Comparison of ENCODE assay signal across 16 mouse cellular contexts in the genomic region with DNA sequence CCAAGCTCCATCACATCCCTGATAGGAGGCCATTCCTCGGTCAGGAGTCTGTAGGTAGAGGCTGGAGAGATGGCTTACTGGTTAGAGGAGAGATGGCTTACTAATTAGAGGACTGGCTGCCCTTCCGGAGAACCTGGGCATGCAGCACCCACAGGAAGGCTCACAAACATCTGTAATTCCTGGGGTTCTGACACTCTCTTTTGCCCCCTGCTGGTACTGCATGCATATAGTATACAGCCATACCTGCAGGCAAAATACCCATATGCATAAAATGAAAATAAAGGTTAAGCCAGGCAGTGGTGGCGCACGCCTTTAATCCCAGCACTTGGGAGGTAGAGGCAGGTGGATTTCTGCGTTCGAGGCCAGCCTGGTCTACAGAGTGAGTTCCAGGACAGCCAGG. TPM values are rescaled to one million over a fixed set of nuclear protein-coding genes. Genes with fewer than 3 reads are reported as not detected.
DNase-seq lines count a peak whose midpoint lies in the region; ATAC-seq and TF ChIP-seq lines count a peak whose summit lies in the region.
"Had no signal": no experiment of that assay in that cellular context is flagged by ENCODE, and none has a peak within 500 bp of the region (broad histone marks: within the 10 kb centered on the region; RNA-seq: fewer than 3 reads in every experiment).

No protein-coding gene starts in this region.

- no peak overlapping the region for H3K27ac ChIP-seq in intestine, postnatal 0 days (ENCODE audit: low read depth, low read length)
- no peak overlapping the region for H3K27ac ChIP-seq in intestine, embryonic 16.5 days (ENCODE audit: low read length)
- no peak overlapping the region for H3K27ac ChIP-seq in midbrain, embryonic 14.5 days (replicated peaks; ENCODE audit: low read depth, low read length)
- H3K27ac ChIP-seq in midbrain, embryonic 16.5 days (ENCODE audit: low read length) = no peak overlapping the region
- H3K27ac ChIP-seq in stomach, embryonic 16.5 days (ENCODE audit: low read length) = no peak overlapping the region
- H3K27ac ChIP-seq: embryonic facial prominence, embryonic 12.5 days; forebrain, embryonic 12.5 days; midbrain, embryonic 10.5 days; neural tube, embryonic 15.5 days had no signal

- TF ChIP-seq CTCF in intestine, postnatal 0 days (IDR thresholded peaks at IDR 0.05; ENCODE audit: low read depth) = peak; percentile 66

- no peak overlapping the region for H3K4me3 ChIP-seq in intestine, postnatal 0 days (ENCODE audit: low read depth, low read length)
- H3K4me3 ChIP-seq in intestine, embryonic 16.5 days (ENCODE audit: low read length) = no peak overlapping the region
- no peak overlapping the region for H3K4me3 ChIP-seq in midbrain, embryonic 14.5 days (replicated peaks; ENCODE audit: low read depth, low read length)
- no peak overlapping the region for H3K4me3 ChIP-seq in midbrain, embryonic 16.5 days (ENCODE audit: low read depth, low read length)
- no peak overlapping the region for H3K4me3 ChIP-seq in stomach, embryonic 16.5 days (replicated peaks; ENCODE audit: low read length)
- H3K4me3 ChIP-seq: embryonic facial prominence, embryonic 12.5 days; forebrain, embryonic 12.5 days; midbrain, embryonic 10.5 days; neural tube, embryonic 15.5 days had no signal

- no peaks in the 10 kb centered on the region for H3K27me3 ChIP-seq in intestine, postnatal 0 days (replicated peaks; ENCODE audit: control insufficient read depth, insufficient read depth, low read length)
- H3K27me3 ChIP-seq in intestine, embryonic 16.5 days (replicated peaks; ENCODE audit: control insufficient read depth, insufficient read depth, low read length) = no peaks in the 10 kb centered on the region
- H3K27me3 ChIP-seq in midbrain, embryonic 14.5 days (ENCODE audit: control insufficient read depth, insufficient read depth, low read length) = no peaks in the 10 kb centered on the region
- H3K27me3 ChIP-seq in midbrain, embryonic 16.5 days (ENCODE audit: control insufficient read depth, insufficient read depth, low read depth, low read length) = no peaks in the 10 kb centered on the region
- H3K27me3 ChIP-seq in stomach, embryonic 16.5 days (ENCODE audit: control insufficient read depth, insufficient read depth, low read length) = no peaks in the 10 kb centered on the region
- H3K27me3 ChIP-seq: embryonic facial prominence, embryonic 12.5 days; forebrain, embryonic 12.5 days; neural tube, embryonic 15.5 days had no signal

- ATAC-seq in intestine, postnatal 0 days = no peak
- no peak for ATAC-seq in intestine, embryonic 16.5 days
- no peak for ATAC-seq in midbrain, embryonic 14.5 days (ENCODE audit: low FRiP score, low TSS enrichment)
- ATAC-seq in midbrain, embryonic 16.5 days = no peak
- ATAC-seq in granulocyte monocyte progenitor cell, adult 5-6 weeks (replicated peaks; ENCODE audit: poor library complexity, severe bottlenecking) = 0 out of 2 replicates have a peak, but pooled peaks have one; percentile 22
- ATAC-seq in stomach, embryonic 16.5 days (ENCODE audit: insufficient read depth, low FRiP score) = peak; percentile 13; the same call in 1 of the 2 replicates

- WGBS in intestine, postnatal 0 days = 69% methylated on average over 6 of the region's 6 CpGs
- WGBS in intestine, embryonic 16.5 days = 66% methylated on average over 6 of the region's 6 CpGs
- WGBS in midbrain, embryonic 14.5 days = 76% methylated on average over 6 of the region's 6 CpGs
- 80% methylated on average over 6 of the region's 6 CpGs for WGBS in midbrain, embryonic 16.5 days
- 73% methylated on average over 6 of the region's 6 CpGs for WGBS in stomach, embryonic 16.5 days

- no peaks in the 10 kb centered on the region for H3K4me1 ChIP-seq in intestine, postnatal 0 days (replicated peaks; ENCODE audit: control insufficient read depth, insufficient read depth, low read length)
- H3K4me1 ChIP-seq in intestine, embryonic 16.5 days (ENCODE audit: control insufficient read depth, insufficient read depth, low read length) = no peaks in the 10 kb centered on the region
- H3K4me1 ChIP-seq in midbrain, embryonic 14.5 days (ENCODE audit: control insufficient read depth, insufficient read depth, low read length) = no peaks in the 10 kb centered on the region
- no peaks in the 10 kb centered on the region for H3K4me1 ChIP-seq in midbrain, embryonic 16.5 days (ENCODE audit: control insufficient read depth, insufficient read depth, low read length)
- H3K4me1 ChIP-seq in stomach, embryonic 16.5 days (ENCODE audit: control insufficient read depth, insufficient read depth, low read length) = no peaks in the 10 kb centered on the region
- H3K4me1 ChIP-seq: neural tube, embryonic 15.5 days had no signal

- no peak overlapping the region for H3K9ac ChIP-seq in intestine, postnatal 0 days (ENCODE audit: low read depth, low read length)
- no peak overlapping the region for H3K9ac ChIP-seq in intestine, embryonic 16.5 days (ENCODE audit: low read depth, low read length)
- no peak overlapping the region for H3K9ac ChIP-seq in midbrain, embryonic 14.5 days (replicated peaks; ENCODE audit: low read length)
- no peak overlapping the region for H3K9ac ChIP-seq in midbrain, embryonic 16.5 days (ENCODE audit: low read depth, low read length)
- no peak overlapping the region for H3K9ac ChIP-seq in stomach, embryonic 16.5 days (ENCODE audit: low read length)
- H3K9ac ChIP-seq: embryonic facial prominence, embryonic 12.5 days; forebrain, embryonic 12.5 days; neural tube, embryonic 15.5 days had no signal

- DNase-seq in midbrain, embryonic 14.5 days = peak; percentile 36
- DNase-seq in spleen, adult 12 weeks (ENCODE audit: low spot score) = no peak
- DNase-seq in urinary bladder, adult 18-20 months (ENCODE audit: low spot score in 2 of 2) = no peak
- DNase-seq: cerebellum, adult 9-11 months; heart, adult 11 months had no signal

- no peaks in the 10 kb centered on the region for H3K9me3 ChIP-seq in intestine, postnatal 0 days (ENCODE audit: control insufficient read depth)
- peaks cover 12% of the 10 kb centered on the region for H3K9me3 ChIP-seq in intestine, embryonic 16.5 days (ENCODE audit: control insufficient read depth, low read length)
- H3K9me3 ChIP-seq in midbrain, embryonic 14.5 days (ENCODE audit: control insufficient read depth, low read length) = no peaks in the 10 kb centered on the region
- H3K9me3 ChIP-seq in midbrain, embryonic 16.5 days (replicated peaks; ENCODE audit: control insufficient read depth, low read length, poor library complexity, severe bottlenecking) = no peaks in the 10 kb centered on the region
- 0 out of 2 replicates have a peak, but pooled peaks cover 2% of the 10 kb centered on the region for H3K9me3 ChIP-seq in stomach, embryonic 16.5 days (replicated peaks; ENCODE audit: control insufficient read depth, low read length)
- H3K9me3 ChIP-seq: embryonic facial prominence, embryonic 12.5 days; neural tube, embryonic 15.5 days had no signal

- H3K36me3 ChIP-seq in intestine, postnatal 0 days (ENCODE audit: control insufficient read depth, insufficient read depth) = no peaks in the 10 kb centered on the region
- H3K36me3 ChIP-seq in intestine, embryonic 16.5 days (ENCODE audit: control insufficient read depth, insufficient read depth, low read length) = no peaks in the 10 kb centered on the region
- H3K36me3 ChIP-seq in midbrain, embryonic 14.5 days (ENCODE audit: control insufficient read depth, insufficient read depth, low read length) = no peaks in the 10 kb centered on the region
- H3K36me3 ChIP-seq in midbrain, embryonic 16.5 days (ENCODE audit: control insufficient read depth, insufficient read depth, low read length) = no peaks in the 10 kb centered on the region
- no peaks in the 10 kb centered on the region for H3K36me3 ChIP-seq in stomach, embryonic 16.5 days (ENCODE audit: control insufficient read depth, insufficient read depth, low read length)
- H3K36me3 ChIP-seq: embryonic facial prominence, embryonic 12.5 days; forebrain, embryonic 12.5 days; midbrain, embryonic 10.5 days; neural tube, embryonic 15.5 days had no signal

- no peak overlapping the region for H3K4me2 ChIP-seq in intestine, postnatal 0 days (replicated peaks; ENCODE audit: low read depth)
- no peak overlapping the region for H3K4me2 ChIP-seq in intestine, embryonic 16.5 days (ENCODE audit: low read depth, low read length)
- no peak overlapping the region for H3K4me2 ChIP-seq in midbrain, embryonic 14.5 days (ENCODE audit: low read length)
- H3K4me2 ChIP-seq in midbrain, embryonic 16.5 days (ENCODE audit: low read length) = no peak overlapping the region
- H3K4me2 ChIP-seq in stomach, embryonic 16.5 days (ENCODE audit: low read depth, low read length) = no peak overlapping the region
- H3K4me2 ChIP-seq: embryonic facial prominence, embryonic 12.5 days; forebrain, embryonic 12.5 days; neural tube, embryonic 15.5 days had no signal

RNA-seq across cellular contexts. Expression of a gene that starts 3.6 kb away (rescaled TPM):
- polyA plus RNA-seq in intestine, postnatal 0 days (2015; fragmentation: Nextera tagmentation; extraction: Ambion mirVana) = 1.0 and 1.2 TPM in 2 replicates
- 1.6 and 1.7 TPM in 2 replicates for polyA plus RNA-seq in intestine, embryonic 16.5 days (2015; fragmentation: Nextera tagmentation; extraction: Ambion mirVana)
- 0.28 and 0.53 TPM in 2 replicates for polyA plus RNA-seq in midbrain, embryonic 14.5 days (2014; fragmentation: Nextera tagmentation; extraction: Ambion mirVana)
- polyA plus RNA-seq in midbrain, embryonic 16.5 days (2015; fragmentation: Nextera tagmentation; extraction: Ambion mirVana) = 0.45 and 0.58 TPM in 2 replicates
- not detected in 2 replicates for total RNA-seq in granulocyte monocyte progenitor cell, adult 5-6 weeks (2014; fragmentation: Nextera tagmentation)
- not detected in 2 replicates for total RNA-seq in granulocyte monocyte progenitor cell, adult 5-6 weeks (2017)
- 1.7 and 2.1 TPM in 2 replicates for polyA plus RNA-seq in stomach, embryonic 16.5 days (2015; fragmentation: Nextera tagmentation; extraction: Ambion mirVana)

RNA-seq across cellular contexts. Expression of a gene that starts 8.9 kb away (rescaled TPM):
- 39.8 and 49.2 TPM in 2 replicates for polyA plus RNA-seq in intestine, postnatal 0 days (2015; fragmentation: Nextera tagmentation; extraction: Ambion mirVana)
- 61.6 and 69.2 TPM in 2 replicates for polyA plus RNA-seq in intestine, embryonic 16.5 days (2015; fragmentation: Nextera tagmentation; extraction: Ambion mirVana)
- polyA plus RNA-seq in midbrain, embryonic 14.5 days (2014; fragmentation: Nextera tagmentation; extraction: Ambion mirVana) = 5.0 and 6.9 TPM in 2 replicates
- polyA plus RNA-seq in midbrain, embryonic 16.5 days (2015; fragmentation: Nextera tagmentation; extraction: Ambion mirVana) = 7.5 and 8.8 TPM in 2 replicates
- 10.5 and 22.1 TPM in 2 replicates for total RNA-seq in granulocyte monocyte progenitor cell, adult 5-6 weeks (2014; fragmentation: Nextera tagmentation)
- 10.4 and 10.6 TPM in 2 replicates for total RNA-seq in granulocyte monocyte progenitor cell, adult 5-6 weeks (2017)
- 24.7 and 24.8 TPM in 2 replicates for polyA plus RNA-seq in stomach, embryonic 16.5 days (2015; fragmentation: Nextera tagmentation; extraction: Ambion mirVana)

RNA-seq across cellular contexts. Expression of a gene that starts 44.3 kb away (rescaled TPM):
- 15.4 and 39.1 TPM in 2 replicates for polyA plus RNA-seq in intestine, postnatal 0 days (2015; fragmentation: Nextera tagmentation; extraction: Ambion mirVana)
- polyA plus RNA-seq in intestine, embryonic 16.5 days (2015; fragmentation: Nextera tagmentation; extraction: Ambion mirVana) = 7.4 and 10.6 TPM in 2 replicates
- polyA plus RNA-seq in midbrain, embryonic 14.5 days (2014; fragmentation: Nextera tagmentation; extraction: Ambion mirVana) = 0.11 TPM in 1 of 2 replicates, not detected in the other
- 0.26 and 0.30 TPM in 2 replicates for polyA plus RNA-seq in midbrain, embryonic 16.5 days (2015; fragmentation: Nextera tagmentation; extraction: Ambion mirVana)
- total RNA-seq in granulocyte monocyte progenitor cell, adult 5-6 weeks (2014; fragmentation: Nextera tagmentation) = not detected in 2 replicates
- total RNA-seq in granulocyte monocyte progenitor cell, adult 5-6 weeks (2017) = not detected in 2 replicates
- polyA plus RNA-seq in stomach, embryonic 16.5 days (2015; fragmentation: Nextera tagmentation; extraction: Ambion mirVana) = 0.91 and 1.1 TPM in 2 replicates
- total RNA-seq: layer of hippocampus, postnatal 10 days had no signal
- polyA plus RNA-seq: forebrain, embryonic 12.5 days; hindbrain, embryonic 11.5 days had no signal

Comparison
In these comparisons a context has a peak if more than half of its experiments do, and no peak if none do; other contexts are left out.
1. ATAC-seq: peak in granulocyte monocyte progenitor cell, adult 5-6 weeks (single experiment) and stomach, embryonic 16.5 days (single experiment); none in intestine, postnatal 0 days (single experiment), intestine, embryonic 16.5 days (single experiment), midbrain, embryonic 14.5 days (single experiment) and midbrain, embryonic 16.5 days (single experiment).